Mouse (Mus musculus) kidney, adult 2 months (tissue): ENCODE results near the gene Nrxn3. TPM values are rescaled to one million over a fixed set of nuclear protein-coding genes. Genes with fewer than 3 reads are reported as not detected.

Experiments used
- DNase-seq: peaks from one replicate; pipeline ENCODE4 v3.0.0; 2021
- H3K27ac ChIP-seq: fragments of 200-500 bp; 2 replicates; pipeline ENCODE4 v1.5.1; 2012; ENCODE audit warnings: low read depth, low read length, control low read depth, inconsistent platforms; ENCODE audit not compliant: insufficient read depth
- H3K27me3 ChIP-seq: fragments of 200-500 bp; replicated peaks from 2 replicates; pipeline ENCODE4 v1.6.1; 2012; ENCODE audit warnings: mild to moderate bottlenecking, moderate library complexity, low read length, inconsistent platforms; ENCODE audit not compliant: control insufficient read depth, insufficient read depth
- H3K36me3 ChIP-seq: fragments of 200-500 bp; 2 replicates; pipeline ENCODE4 v1.6.1; 2012; ENCODE audit warnings: mild to moderate bottlenecking, moderate library complexity, low read length, inconsistent platforms; ENCODE audit not compliant: control insufficient read depth, insufficient read depth
- H3K4me1 ChIP-seq: fragments of 200-500 bp; 2 replicates; pipeline ENCODE4 v1.6.1; 2011; ENCODE audit warnings: low read length; ENCODE audit not compliant: control insufficient read depth, insufficient read depth
- H3K4me3 ChIP-seq: fragments of 200-500 bp; 2 replicates; pipeline ENCODE4 v1.5.1; 2011; ENCODE audit warnings: mild to moderate bottlenecking, low read depth, low read length, control low read depth; ENCODE audit not compliant: insufficient read depth
- CTCF ChIP-seq: fragments of 200-500 bp; conservative IDR thresholded peaks from 2 replicates; pipeline ENCODE4 v1.5.1; 2011; ENCODE audit warnings: low read depth, mild to moderate bottlenecking, control low read depth, low read length, moderate library complexity, mixed read lengths; ENCODE audit not compliant: insufficient read depth, insufficient read length
- POLR2A ChIP-seq: fragments of 200-500 bp; IDR thresholded peaks from one replicate; pipeline ENCODE4 v1.6.1; 2011; ENCODE audit warnings: low read depth, low read length, control low read depth
- WGBS: fragments of 180-500 bp; shearing (Covaris S2); methylation state at CpG from one replicate; pipeline ENCODE4 v1.1.7; 2018; 5-methylcytosine and 5-hydroxymethylcytosine counted together
- polyA plus RNA-seq: library from polyadenylated mRNA; depleted of rRNA; stranded (reverse); fragments of >200 nt; gene quantifications from 2 replicates; pipeline ENCODE4 v1.2.3, GENCODE M21; 2012

Gene Nrxn3
- polyA plus RNA-seq, 1 experiment = 0.39 TPM

DNA sequence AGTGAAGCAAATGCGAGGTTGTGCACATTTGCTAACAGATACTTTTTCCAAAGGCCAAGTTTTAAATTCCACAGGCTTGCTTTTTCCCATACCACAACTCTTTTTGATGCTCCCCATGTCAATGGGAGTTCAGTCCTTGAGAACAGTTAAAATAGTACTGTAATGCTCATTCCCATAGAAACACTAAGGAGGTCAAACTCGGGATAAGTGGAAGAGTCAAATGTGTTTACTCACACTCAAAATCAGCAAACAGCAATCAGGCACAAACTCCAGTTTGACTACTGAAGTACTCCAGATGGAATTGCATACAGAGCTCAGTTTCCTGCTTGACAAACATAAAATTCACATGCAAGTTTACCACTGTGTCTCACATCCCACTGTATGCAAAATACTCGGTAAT, 1458.9 kb downstream of the Nrxn3 start:
- H3K27me3 ChIP-seq = no peaks in the 10 kb centered on the region
- TF ChIP-seq CTCF (no peak), POLR2A (no peak)
- no peaks in the 10 kb centered on the region for H3K36me3 ChIP-seq
- WGBS = 74% methylated on average over 3 of the region's 3 CpGs
- H3K27ac ChIP-seq = no peak overlapping the region
- no peaks in the 10 kb centered on the region for H3K4me1 ChIP-seq
- no peak for DNase-seq
- H3K4me3 ChIP-seq = no peak overlapping the region

DNA sequence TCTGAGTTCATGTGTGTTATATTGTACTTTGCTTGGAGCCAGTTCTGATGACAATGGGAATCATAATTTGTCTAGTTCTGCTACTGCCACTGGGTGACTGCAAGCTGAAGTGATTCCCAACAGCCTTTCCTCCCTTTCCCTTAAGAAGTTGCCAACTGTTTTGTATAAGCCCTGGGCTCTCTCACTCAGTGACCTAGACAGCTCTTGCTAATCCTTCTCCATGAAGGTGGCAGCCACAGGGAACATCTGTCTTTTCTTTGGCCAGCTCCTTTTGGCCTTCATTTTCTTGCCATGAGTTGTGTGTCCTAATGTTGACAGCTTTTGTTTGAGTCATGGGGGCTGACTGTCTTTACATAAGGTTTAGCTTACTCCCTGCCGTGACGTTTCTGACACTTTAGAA, 1460.3 kb downstream of the Nrxn3 start:
- Histone ChIP-seq H3K4me3 (no peak overlapping the region), H3K36me3 (no peaks in the 10 kb centered on the region), H3K27me3 (no peaks in the 10 kb centered on the region), H3K27ac (no peak overlapping the region), H3K4me1 (no peaks in the 10 kb centered on the region)
- WGBS = 87% methylated on average over 2 of the region's 2 CpGs
- no peak for DNase-seq
- no peak for TF ChIP-seq POLR2A

DNA sequence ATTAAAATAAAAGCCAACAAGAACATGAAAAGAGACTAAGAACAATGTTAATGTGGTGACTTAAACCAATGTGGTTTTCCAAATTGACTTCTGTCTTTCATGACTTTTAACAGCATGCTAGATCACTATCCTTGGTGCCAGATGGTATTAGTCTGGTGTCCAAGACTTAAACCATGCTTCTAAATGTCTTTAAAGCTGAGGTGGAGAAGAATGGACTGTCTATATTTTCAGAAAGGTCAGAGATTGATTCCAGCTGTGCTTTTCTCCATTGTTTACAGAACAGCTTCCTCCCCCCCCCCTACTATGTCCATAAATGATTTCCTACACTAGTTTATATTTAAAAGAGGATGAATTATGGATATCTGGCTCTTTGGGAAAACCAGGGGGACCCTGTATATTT, 1473.5 kb downstream of the Nrxn3 start:
- Histone ChIP-seq H3K36me3 (no peaks in the 10 kb centered on the region), H3K4me3 (no peak overlapping the region), H3K27me3 (no peaks in the 10 kb centered on the region), H3K4me1 (no peaks in the 10 kb centered on the region), H3K27ac (no peak overlapping the region)
- TF ChIP-seq CTCF (no peak), POLR2A (no peak)
- no peak for DNase-seq

DNA sequence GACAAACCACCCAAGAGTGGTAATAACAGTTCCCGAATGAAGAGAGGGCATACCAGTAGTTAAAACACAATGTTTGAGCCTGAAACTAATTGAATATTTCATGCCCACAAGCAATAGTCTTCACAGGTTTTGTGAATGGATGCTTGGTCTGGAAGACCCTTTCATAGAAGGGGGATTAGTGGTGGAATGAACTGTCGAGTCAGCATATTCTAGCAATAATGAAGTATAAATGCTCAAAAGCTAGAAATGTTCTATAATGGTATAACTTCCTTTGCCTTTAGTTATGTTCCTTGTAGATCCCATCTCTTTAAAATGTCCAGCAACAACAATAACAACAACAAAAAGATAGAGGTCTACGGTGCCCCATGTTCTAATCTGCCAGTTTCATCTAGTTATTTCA, 1475.3 kb downstream of the Nrxn3 start:
- Histone ChIP-seq H3K27me3 (no peaks in the 10 kb centered on the region), H3K4me3 (no peak overlapping the region), H3K27ac (no peak overlapping the region), H3K36me3 (no peaks in the 10 kb centered on the region), H3K4me1 (no peaks in the 10 kb centered on the region)
- 93% methylated on average over 3 of the region's 3 CpGs for WGBS
- no peak for DNase-seq
- TF ChIP-seq CTCF (no peak), POLR2A (no peak)

DNA sequence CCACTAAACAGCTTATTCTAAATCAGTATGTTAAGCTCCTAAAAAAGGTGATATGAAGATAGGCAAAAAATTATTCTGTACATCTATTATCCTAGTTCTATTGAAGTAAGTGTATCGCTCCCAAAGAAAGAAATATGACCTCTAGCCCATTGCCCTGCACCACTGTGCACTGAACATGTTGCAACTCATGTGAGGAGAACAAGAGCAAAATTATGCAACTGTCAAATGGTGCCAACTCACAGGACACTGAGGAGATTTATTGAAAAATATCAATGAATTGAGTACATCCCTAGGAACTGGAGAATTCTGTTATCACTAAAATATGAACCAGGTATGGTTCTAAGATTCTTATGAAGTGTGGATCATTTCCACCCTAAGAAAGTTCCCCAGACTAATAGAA, 1479.8 kb downstream of the Nrxn3 start:
- WGBS = 95% methylated on average over 1 of the region's 1 CpGs
- DNase-seq = no peak
- Histone ChIP-seq H3K27ac (no peak overlapping the region), H3K4me3 (no peak overlapping the region), H3K4me1 (no peaks in the 10 kb centered on the region), H3K27me3 (no peaks in the 10 kb centered on the region), H3K36me3 (no peaks in the 10 kb centered on the region)
- TF ChIP-seq POLR2A (no peak), CTCF (no peak)

DNA sequence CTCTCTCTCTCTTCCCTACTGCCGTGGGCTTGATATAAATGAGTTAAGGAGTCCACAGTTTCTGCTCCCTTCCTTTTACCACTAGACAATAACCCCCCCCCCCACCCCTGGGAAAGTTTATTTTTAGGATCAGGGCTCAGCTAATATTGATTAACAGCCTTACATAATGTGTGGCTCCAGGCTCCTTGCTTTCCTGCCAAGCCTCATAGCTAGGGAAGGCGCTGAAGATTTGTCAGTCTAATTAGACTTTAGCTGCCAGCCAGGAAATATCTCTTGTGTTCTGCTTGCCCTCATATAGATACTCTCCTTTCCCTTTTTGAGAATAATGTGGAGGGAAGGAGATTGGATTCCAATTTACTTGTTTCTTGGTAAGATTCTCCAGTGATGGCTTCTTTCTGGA, 1488.7 kb downstream of the Nrxn3 start:
- Histone ChIP-seq H3K27me3 (no peaks in the 10 kb centered on the region; the same call in 1 of the 2 replicates), H3K4me3 (no peak overlapping the region), H3K36me3 (no peaks in the 10 kb centered on the region), H3K27ac (no peak overlapping the region), H3K4me1 (no peaks in the 10 kb centered on the region)
- DNase-seq = no peak
- 59% methylated on average over 2 of the region's 2 CpGs for WGBS
- TF ChIP-seq CTCF (no peak), POLR2A (no peak)

DNA sequence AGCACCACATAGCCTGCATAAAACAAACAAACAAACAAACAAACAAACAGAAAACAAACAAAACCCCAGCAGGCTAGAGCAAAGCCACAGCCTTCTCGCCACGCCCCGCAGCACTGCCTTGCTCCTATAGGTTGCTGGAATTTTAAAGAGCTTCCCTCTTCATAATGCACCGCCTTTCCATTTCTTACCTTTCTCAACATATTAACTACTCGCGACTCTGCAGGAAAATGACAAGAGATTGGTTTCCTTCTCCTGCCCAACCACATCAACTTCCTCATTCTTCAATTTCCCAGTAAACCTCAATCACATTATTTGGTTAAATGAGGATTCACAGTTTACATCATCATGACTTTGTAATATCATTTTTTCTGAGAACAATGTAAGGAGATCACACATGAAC, 1494.4 kb downstream of the Nrxn3 start:
- 85% methylated on average over 6 of the region's 6 CpGs for WGBS
- Histone ChIP-seq H3K4me3 (no peak overlapping the region), H3K27ac (no peak overlapping the region), H3K4me1 (no peaks in the 10 kb centered on the region), H3K27me3 (no peaks in the 10 kb centered on the region), H3K36me3 (no peaks in the 10 kb centered on the region)
- no peak for TF ChIP-seq CTCF
- TF ChIP-seq POLR2A = no peak
- no peak for DNase-seq

DNA sequence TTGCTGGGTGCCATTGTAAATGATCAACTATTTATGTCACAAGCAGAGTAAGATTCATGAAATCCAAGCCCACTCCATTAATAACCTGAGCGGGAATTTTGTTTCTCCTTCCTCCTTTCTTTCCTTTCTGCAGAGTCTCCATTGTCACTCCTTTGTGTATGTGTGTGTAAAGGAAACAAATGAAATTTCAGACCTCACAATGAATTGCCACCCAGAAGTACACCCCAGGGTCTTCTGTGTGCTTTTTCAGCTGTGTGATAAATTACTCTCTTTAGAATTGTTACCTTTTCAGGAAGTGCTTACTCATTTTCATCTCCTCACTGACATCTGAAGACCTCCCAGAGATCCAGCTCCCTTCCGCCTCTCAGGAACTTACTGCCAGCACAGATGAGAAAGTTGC, 1506.4 kb downstream of the Nrxn3 start:
- H3K4me1 ChIP-seq = no peaks in the 10 kb centered on the region
- DNase-seq = no peak
- H3K27ac ChIP-seq = no peak overlapping the region
- WGBS = 33% methylated on average over 2 of the region's 2 CpGs
- TF ChIP-seq CTCF = no peak
- no peak for TF ChIP-seq POLR2A
- H3K4me3 ChIP-seq = no peak overlapping the region
- H3K36me3 ChIP-seq = no peaks in the 10 kb centered on the region
- no peaks in the 10 kb centered on the region for H3K27me3 ChIP-seq
